Mouse (Mus musculus) intestine, embryonic 15.5 days (tissue): Measurements from ENCODE around the gene Usp43. TPM values are rescaled to one million over a fixed set of nuclear protein-coding genes. Genes with fewer than 3 reads are reported as not detected.

Experiments
- ATAC-seq: fragments of 200-750 bp; cut with Nextera tagmentation; 2 replicates; pipeline ENCODE4 v1.8.0; 2017; ENCODE audit warnings: moderate TSS enrichment, moderate library complexity
- H3K27ac ChIP-seq: fragments of 300-500 bp; sonication (generic); 2 replicates; pipeline ENCODE4 v1.5.1; 2015; ENCODE audit warnings: mild to moderate bottlenecking, inconsistent platforms
- H3K27me3 ChIP-seq: fragments of 300-500 bp; sonication (generic); replicated peaks from 2 replicates; pipeline ENCODE4 v1.6.1; 2015; ENCODE audit warnings: inconsistent platforms
- H3K36me3 ChIP-seq: fragments of 300-500 bp; sonication (generic); 2 replicates; pipeline ENCODE4 v1.6.1; 2015; ENCODE audit warnings: inconsistent platforms
- H3K4me1 ChIP-seq: fragments of 300-500 bp; sonication (generic); replicated peaks from 2 replicates; pipeline ENCODE4 v1.6.1; 2015; ENCODE audit warnings: inconsistent platforms
- H3K4me2 ChIP-seq: fragments of 300-500 bp; sonication (generic); replicated peaks from 2 replicates; pipeline ENCODE4 v1.6.1; 2015; ENCODE audit warnings: mild to moderate bottlenecking, inconsistent platforms
- H3K4me3 ChIP-seq: fragments of 300-500 bp; sonication (generic); replicated peaks from 2 replicates; pipeline ENCODE4 v1.5.1; 2015; ENCODE audit warnings: inconsistent platforms
- H3K9ac ChIP-seq: fragments of 300-500 bp; sonication (generic); 2 replicates; pipeline ENCODE4 v1.6.1; 2015; ENCODE audit warnings: inconsistent platforms
- H3K9me3 ChIP-seq: fragments of 300-500 bp; sonication (generic); 2 replicates; pipeline ENCODE4 v1.6.1; 2016; ENCODE audit warnings: inconsistent platforms
- WGBS: fragments of 180-500 bp; shearing (Covaris S2); methylation state at CpG from one replicate; pipeline ENCODE4 v1.1.7; 2015; 5-methylcytosine and 5-hydroxymethylcytosine counted together
- polyA plus RNA-seq: library from polyadenylated mRNA; unstranded; fragments of >200 nt; fragmentation: Nextera tagmentation; extraction: Ambion mirVana; gene quantifications from 2 replicates; pipeline ENCODE4 v1.2.1, GENCODE M21; 2015

Usp43 gene
- polyA plus RNA-seq, result 5.2 and 5.4 TPM in 2 replicates

GRCm38 (mm10) chr11:67921827-67922754 lies at the start of gene Usp43:
Gene Usp43, minus strand, starts transcription at chr11:67922153.
- peak within 1 kb of the TSS; percentile 74 for H3K4me3 ChIP-seq
- ATAC-seq, result peak; percentile 88
- peak within 1 kb of the TSS; percentile 74 for H3K9ac ChIP-seq
- WGBS, result under 1% methylated on average over 78 of the region's 80 CpGs
- peak within 1 kb of the TSS; percentile 99 for H3K4me2 ChIP-seq
- H3K36me3 ChIP-seq, result no peaks in the 10 kb centered on the region
- H3K4me1 ChIP-seq, result no peaks in the 10 kb centered on the region
- peak within 1 kb of the TSS; percentile 93 for H3K27ac ChIP-seq
- H3K27me3 ChIP-seq, result peaks cover 2% of the 10 kb centered on the region; the same call in 1 of the 2 replicates
- H3K9me3 ChIP-seq, result no peaks in the 10 kb centered on the region

- peaks cover 10% of the 10 kb centered on the region for H3K4me1 ChIP-seq
- WGBS, result 66% methylated on average over 11 of the region's 11 CpGs
- H3K27me3 ChIP-seq, result no peaks in the 10 kb centered on the region
- H3K27ac ChIP-seq, result no peak overlapping the region
- H3K36me3 ChIP-seq, result no peaks in the 10 kb centered on the region; the same call in 1 of the 2 replicates
- no peak for ATAC-seq
- H3K9ac ChIP-seq, result no peak overlapping the region
- no peak overlapping the region for H3K4me2 ChIP-seq
- no peaks in the 10 kb centered on the region for H3K9me3 ChIP-seq
- no peak overlapping the region for H3K4me3 ChIP-seq
Observed at GRCm38 (mm10) chr11:67967831-67968230, 45.9 kb upstream of the Usp43 start.

GRCm38 (mm10) chr11:67965905-67966878 lies 44.2 kb upstream of the Usp43 start, which contains the start of gene Stx8:
Gene Stx8, plus strand, starts transcription at chr11:67966193.
- no peaks in the 10 kb centered on the region; the same call in 1 of the 2 replicates for H3K36me3 ChIP-seq
- H3K4me2 ChIP-seq, result peak within 1 kb of the TSS; percentile 68
- H3K9me3 ChIP-seq, result no peaks in the 10 kb centered on the region
- peak within 1 kb of the TSS; percentile 81 for H3K9ac ChIP-seq
- WGBS, result under 1% methylated on average over 28 of the region's 28 CpGs
- peak within 1 kb of the TSS; percentile 78 for H3K4me3 ChIP-seq
- peak; percentile 82 for ATAC-seq
- 0 out of 2 replicates have a peak within 1 kb of the TSS, but pooled peaks have one; percentile 17 for H3K27ac ChIP-seq
- H3K4me1 ChIP-seq, result peaks cover 10% of the 10 kb centered on the region
- H3K27me3 ChIP-seq, result no peaks in the 10 kb centered on the region

- peak; percentile 82 for ATAC-seq
- no peaks in the 10 kb centered on the region for H3K9me3 ChIP-seq
- WGBS, result 6% methylated on average over 15 of the region's 15 CpGs
- H3K4me2 ChIP-seq, result peak within 1 kb of the TSS; percentile 68
- H3K27ac ChIP-seq, result 0 out of 2 replicates have a peak within 1 kb of the TSS, but pooled peaks have one; percentile 17
- H3K36me3 ChIP-seq, result no peaks in the 10 kb centered on the region; the same call in 1 of the 2 replicates
- peak within 1 kb of the TSS; percentile 78 for H3K4me3 ChIP-seq
- H3K4me1 ChIP-seq, result peaks cover 10% of the 10 kb centered on the region
- no peaks in the 10 kb centered on the region for H3K27me3 ChIP-seq
- H3K9ac ChIP-seq, result peak within 1 kb of the TSS; percentile 81
Observed at GRCm38 (mm10) chr11:67965242-67965883, 43.4 kb upstream of the Usp43 start, which contains the start of gene Cfap52. Gene Cfap52, minus strand, starts transcription at chr11:67965651.

GRCm38 (mm10) chr11:67964110-67964509 lies 42.2 kb upstream of the Usp43 start:
- H3K9me3 ChIP-seq, result no peaks in the 10 kb centered on the region
- peaks cover 10% of the 10 kb centered on the region for H3K4me1 ChIP-seq
- no peak overlapping the region for H3K9ac ChIP-seq
- no peak overlapping the region for H3K4me3 ChIP-seq
- H3K4me2 ChIP-seq, result no peak overlapping the region
- H3K27me3 ChIP-seq, result no peaks in the 10 kb centered on the region
- no peaks in the 10 kb centered on the region for H3K36me3 ChIP-seq
- no peak overlapping the region for H3K27ac ChIP-seq
- 77% methylated on average over 6 of the region's 6 CpGs for WGBS
- no peak for ATAC-seq

- Histone ChIP-seq H3K9me3 (no peaks in the 10 kb centered on the region), H3K9ac (no peak overlapping the region), H3K4me3 (no peak overlapping the region), H3K27me3 (no peaks in the 10 kb centered on the region), H3K4me2 (no peak overlapping the region), H3K27ac (no peak overlapping the region), H3K36me3 (no peaks in the 10 kb centered on the region), H3K4me1 (no peaks in the 10 kb centered on the region)
- WGBS, result 93% methylated on average over 6 of the region's 6 CpGs
- no peak for ATAC-seq
Observed at GRCm38 (mm10) chr11:67954413-67954812, 32.5 kb upstream of the Usp43 start.

GRCm38 (mm10) chr11:67953604-67954003 lies 31.7 kb upstream of the Usp43 start:
- 76% methylated on average over 5 of the region's 5 CpGs for WGBS

GRCm38 (mm10) chr11:67949475-67949874 lies 27.5 kb upstream of the Usp43 start:
- no peak overlapping the region for H3K9ac ChIP-seq
- peaks cover 3% of the 10 kb centered on the region; the same call in 1 of the 2 replicates for H3K4me1 ChIP-seq
- H3K27ac ChIP-seq, result no peak overlapping the region
- H3K27me3 ChIP-seq, result no peaks in the 10 kb centered on the region
- 83% methylated on average over 9 of the region's 9 CpGs for WGBS
- H3K9me3 ChIP-seq, result no peaks in the 10 kb centered on the region
- H3K36me3 ChIP-seq, result no peaks in the 10 kb centered on the region
- no peak overlapping the region for H3K4me3 ChIP-seq
- no peak for ATAC-seq
- no peak overlapping the region for H3K4me2 ChIP-seq

More at GRCm38 (mm10) chr11:67953604-67954003, 31.7 kb upstream of the Usp43 start:
- Histone ChIP-seq H3K4me1 (no peaks in the 10 kb centered on the region), H3K27me3 (no peaks in the 10 kb centered on the region), H3K4me2 (no peak overlapping the region), H3K4me3 (no peak overlapping the region), H3K9me3 (no peaks in the 10 kb centered on the region), H3K36me3 (no peaks in the 10 kb centered on the region), H3K9ac (no peak overlapping the region), H3K27ac (no peak overlapping the region)
- ATAC-seq, result no peak

GRCm38 (mm10) chr11:67948229-67948628 lies 26.3 kb upstream of the Usp43 start:
- Histone ChIP-seq H3K27me3 (no peaks in the 10 kb centered on the region), H3K9ac (no peak overlapping the region), H3K4me2 (no peak overlapping the region), H3K27ac (no peak overlapping the region), H3K36me3 (no peaks in the 10 kb centered on the region), H3K4me3 (no peak overlapping the region), H3K4me1 (peaks cover 3% of the 10 kb centered on the region; the same call in 1 of the 2 replicates), H3K9me3 (no peaks in the 10 kb centered on the region)
- WGBS, result 30% methylated on average over 3 of the region's 3 CpGs
- no peak for ATAC-seq

- H3K36me3 ChIP-seq, result no peaks in the 10 kb centered on the region
- no peaks in the 10 kb centered on the region for H3K9me3 ChIP-seq
- no peak overlapping the region for H3K27ac ChIP-seq
- no peak overlapping the region for H3K4me2 ChIP-seq
- H3K9ac ChIP-seq, result no peak overlapping the region
- ATAC-seq, result no peak
- no peaks in the 10 kb centered on the region for H3K4me1 ChIP-seq
- H3K4me3 ChIP-seq, result no peak overlapping the region
- no peaks in the 10 kb centered on the region for H3K27me3 ChIP-seq
- 93% methylated on average over 3 of the region's 3 CpGs for WGBS
Observed at GRCm38 (mm10) chr11:67932156-67932555, 10.2 kb upstream of the Usp43 start.

- H3K27ac ChIP-seq, result no peak overlapping the region
- H3K4me2 ChIP-seq, result no peak overlapping the region
- H3K4me1 ChIP-seq, result no peaks in the 10 kb centered on the region
- H3K27me3 ChIP-seq, result no peaks in the 10 kb centered on the region; the same call in 1 of the 2 replicates
- H3K9ac ChIP-seq, result no peak overlapping the region
- no peak overlapping the region for H3K4me3 ChIP-seq
- ATAC-seq, result no peak
- 14% methylated on average over 15 of the region's 15 CpGs for WGBS
- H3K36me3 ChIP-seq, result no peaks in the 10 kb centered on the region
- H3K9me3 ChIP-seq, result no peaks in the 10 kb centered on the region
Observed at GRCm38 (mm10) chr11:67926348-67927055, 4.5 kb upstream of the Usp43 start.
